Mouse (Mus musculus) heart, embryonic 10.5 days (tissue): ENCODE results near the gene Tctn1. TPM values are rescaled to one million over a fixed set of nuclear protein-coding genes. Genes with fewer than 3 reads are reported as not detected.

Source experiments
- DNase-seq: peaks from one replicate; pipeline ENCODE4 v3.0.0-alpha.2; 2017; ENCODE audit warnings: low spot score
- H3K27ac ChIP-seq: fragments of 300-500 bp; sonication (generic); 2 replicates; pipeline ENCODE4 v1.5.1; 2016; ENCODE audit warnings: mild to moderate bottlenecking
- H3K27me3 ChIP-seq: fragments of 300-500 bp; sonication (generic); 2 replicates; pipeline ENCODE4 v1.6.1; 2016; ENCODE audit warnings: mild to moderate bottlenecking; ENCODE audit not compliant: poor library complexity, insufficient read depth, severe bottlenecking
- H3K36me3 ChIP-seq: fragments of 300-500 bp; sonication (generic); 2 replicates; pipeline ENCODE4 v1.6.1; 2016; ENCODE audit warnings: mild to moderate bottlenecking, moderate library complexity
- H3K4me1 ChIP-seq: fragments of 300-500 bp; sonication (generic); 2 replicates; pipeline ENCODE4 v1.6.1; 2016; ENCODE audit warnings: mild to moderate bottlenecking
- H3K4me3 ChIP-seq: fragments of 300-500 bp; sonication (generic); 2 replicates; pipeline ENCODE4 v1.5.1; 2016; ENCODE audit warnings: mild to moderate bottlenecking, moderate library complexity
- H3K9me3 ChIP-seq: fragments of 300-500 bp; sonication (generic); 2 replicates; pipeline ENCODE4 v1.6.1; 2016; ENCODE audit warnings: mild to moderate bottlenecking, moderate library complexity
- WGBS: fragments of 180-500 bp; shearing (Covaris S2); methylation state at CpG from one replicate; pipeline ENCODE4 v1.1.7; 2016; 5-methylcytosine and 5-hydroxymethylcytosine counted together
- polyA plus RNA-seq: library from polyadenylated mRNA; unstranded; fragments of >200 nt; fragmentation: Nextera tagmentation; extraction: Ambion mirVana; gene quantifications from 2 replicates; pipeline ENCODE4 v1.2.1, GENCODE M21; 2016

Tctn1 gene
- polyA plus RNA-seq, 1 experiment from 2014 or later: 3.1 TPM

DNA sequence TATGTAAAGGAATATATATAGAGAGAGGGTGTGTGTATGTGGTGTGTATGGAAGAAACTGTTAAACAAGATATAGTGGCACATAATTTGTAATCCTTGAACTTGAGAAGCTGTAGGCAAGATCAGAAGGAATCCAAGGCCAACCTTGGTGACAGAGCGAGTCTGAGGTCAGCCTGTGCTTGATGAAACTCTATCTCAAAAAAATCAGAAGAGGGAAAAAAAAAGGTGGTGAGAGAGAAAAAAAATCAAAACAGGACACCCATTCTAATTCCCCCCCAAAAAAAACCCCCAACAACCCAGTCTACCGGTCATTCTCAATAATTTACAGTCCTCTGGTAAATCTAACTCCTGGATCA lies 19.5 kb upstream of the Tctn1 start:
- Histone ChIP-seq H3K4me3 (peak overlapping the region; percentile 94), H3K36me3 (peaks cover 16% of the 10 kb centered on the region), H3K4me1 (peaks cover 32% of the 10 kb centered on the region), H3K9me3 (no peaks in the 10 kb centered on the region), H3K27me3 (no peaks in the 10 kb centered on the region), H3K27ac (peak overlapping the region; percentile 96; the same call in 1 of the 2 replicates)
- no peak for DNase-seq
- WGBS: 20% methylated on average over 2 of the region's 2 CpGs

- Histone ChIP-seq H3K36me3 (no peaks in the 10 kb centered on the region), H3K9me3 (no peaks in the 10 kb centered on the region), H3K27me3 (no peaks in the 10 kb centered on the region), H3K27ac (peak overlapping the region; percentile 59; the same call in 1 of the 2 replicates), H3K4me3 (peak overlapping the region; percentile 31; the same call in 1 of the 2 replicates), H3K4me1 (peaks cover 26% of the 10 kb centered on the region)
- WGBS: 28% methylated on average over 19 of the region's 19 CpGs
- no peak for DNase-seq
These were observed 16.7 kb upstream of the Tctn1 start for GRCm38 (mm10) chr5:122280827-122281462.

DNA sequence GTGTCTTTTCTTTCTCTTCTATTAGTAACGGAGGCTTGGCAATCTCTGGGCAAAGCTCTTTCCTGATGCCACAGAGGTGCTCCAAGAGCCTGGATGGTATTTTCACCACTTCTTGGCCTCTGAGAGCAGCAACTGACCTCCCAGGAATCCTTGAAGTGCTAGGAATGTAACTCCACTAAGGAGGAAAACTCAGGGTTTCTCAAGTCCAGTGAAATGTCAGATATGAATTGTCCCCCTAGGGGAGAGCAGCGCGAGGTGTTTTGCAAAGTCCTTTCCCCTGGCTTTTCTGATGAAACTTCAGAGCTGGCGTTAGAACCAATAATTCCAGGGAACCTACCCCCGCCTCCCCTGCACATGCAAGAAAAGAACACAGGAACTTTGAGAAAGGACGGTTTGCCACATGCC lies 16.2 kb upstream of the Tctn1 start:
- Histone ChIP-seq H3K27me3 (no peaks in the 10 kb centered on the region), H3K4me3 (peak overlapping the region; percentile 31; the same call in 1 of the 2 replicates), H3K4me1 (peaks cover 22% of the 10 kb centered on the region), H3K36me3 (no peaks in the 10 kb centered on the region), H3K27ac (peak overlapping the region; percentile 59; the same call in 1 of the 2 replicates), H3K9me3 (no peaks in the 10 kb centered on the region)
- 34% methylated on average over 6 of the region's 6 CpGs for WGBS
- no peak for DNase-seq

DNA sequence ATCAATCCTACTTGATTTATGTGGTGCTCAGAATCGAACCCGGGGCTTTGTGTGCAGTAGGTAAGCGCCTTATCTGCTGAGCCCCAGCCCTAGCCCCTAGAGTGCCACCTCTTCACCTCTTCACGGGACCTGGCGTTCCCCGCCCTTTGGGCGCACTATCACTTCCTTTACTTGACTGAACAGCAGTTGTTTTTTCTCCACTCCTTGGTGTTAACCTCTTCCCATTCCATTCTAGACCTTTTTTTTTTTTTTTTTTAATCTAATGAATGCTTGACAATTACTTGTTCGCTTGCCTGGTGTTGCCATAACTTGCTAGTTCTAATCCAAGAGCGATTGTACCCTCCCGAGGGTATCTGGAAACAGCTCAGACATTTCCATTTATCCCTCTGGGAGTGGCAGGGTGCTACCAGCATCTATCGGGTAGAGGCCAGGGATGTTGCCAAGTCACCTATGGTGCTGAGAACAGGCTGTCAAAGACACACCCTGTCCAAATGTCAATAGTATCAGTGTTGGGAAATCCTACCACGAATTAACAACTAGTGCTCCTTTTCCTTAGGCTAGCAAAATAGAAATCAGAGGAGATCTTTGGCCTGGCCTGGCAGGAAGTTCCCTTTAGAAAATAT lies 15.7 kb upstream of the Tctn1 start:
- H3K27ac ChIP-seq: no peak overlapping the region
- 63% methylated on average over 12 of the region's 12 CpGs for WGBS

DNA sequence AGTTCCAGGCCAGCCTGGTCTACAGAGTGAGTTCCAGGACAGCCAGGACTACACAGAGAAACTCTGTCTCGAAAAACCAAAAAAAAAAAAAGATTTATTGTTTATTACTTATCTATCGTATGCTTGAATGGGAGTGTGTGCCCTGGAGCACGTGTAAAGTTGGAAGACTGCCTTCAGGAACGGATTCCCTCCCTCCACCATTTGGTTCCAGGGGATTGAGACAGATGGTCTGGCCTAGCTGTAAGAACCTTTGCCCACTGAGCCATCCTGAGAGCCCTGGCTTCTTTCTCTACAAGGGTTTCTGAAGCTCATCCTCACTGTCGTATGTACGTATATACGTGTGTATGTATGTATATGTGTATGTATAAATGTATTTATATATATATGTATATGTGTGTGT lies 14.7 kb upstream of the Tctn1 start:
- 80% methylated on average over 7 of the region's 7 CpGs for WGBS
- Histone ChIP-seq H3K36me3 (no peaks in the 10 kb centered on the region), H3K4me3 (no peak overlapping the region), H3K27ac (no peak overlapping the region), H3K4me1 (peaks cover 22% of the 10 kb centered on the region), H3K27me3 (no peaks in the 10 kb centered on the region), H3K9me3 (no peaks in the 10 kb centered on the region)
- DNase-seq: no peak

More for the DNA sequence above, 15.7 kb upstream of the Tctn1 start:
- Histone ChIP-seq H3K4me1 (peaks cover 18% of the 10 kb centered on the region), H3K4me3 (no peak overlapping the region), H3K27me3 (no peaks in the 10 kb centered on the region), H3K9me3 (no peaks in the 10 kb centered on the region), H3K36me3 (no peaks in the 10 kb centered on the region)
- DNase-seq: no peak

GRCm38 (mm10) chr5:122274785-122275184 lies 10.5 kb upstream of the Tctn1 start:
- 32% methylated on average over 5 of the region's 5 CpGs for WGBS
- Histone ChIP-seq H3K4me1 (0 out of 2 replicates have a peak, but pooled peaks cover 11% of the 10 kb centered on the region), H3K27me3 (no peaks in the 10 kb centered on the region), H3K4me3 (no peak overlapping the region), H3K27ac (no peak overlapping the region), H3K9me3 (no peaks in the 10 kb centered on the region), H3K36me3 (no peaks in the 10 kb centered on the region)
- no peak for DNase-seq

GRCm38 (mm10) chr5:122272821-122273220 lies 8.6 kb upstream of the Tctn1 start:
- H3K36me3 ChIP-seq: no peaks in the 10 kb centered on the region
- 74% methylated on average over 5 of the region's 5 CpGs for WGBS
- H3K4me3 ChIP-seq: no peak overlapping the region
- H3K27ac ChIP-seq: no peak overlapping the region
- H3K27me3 ChIP-seq: no peaks in the 10 kb centered on the region
- peaks cover 18% of the 10 kb centered on the region; the same call in 1 of the 2 replicates for H3K4me1 ChIP-seq
- DNase-seq: no peak
- no peaks in the 10 kb centered on the region for H3K9me3 ChIP-seq

GRCm38 (mm10) chr5:122268858-122269604 lies 4.8 kb upstream of the Tctn1 start:
- H3K27ac ChIP-seq: no peak overlapping the region
- no peaks in the 10 kb centered on the region for H3K36me3 ChIP-seq
- no peaks in the 10 kb centered on the region for H3K27me3 ChIP-seq
- no peaks in the 10 kb centered on the region for H3K9me3 ChIP-seq
- no peak overlapping the region for H3K4me3 ChIP-seq
- peaks cover 11% of the 10 kb centered on the region; the same call in 1 of the 2 replicates for H3K4me1 ChIP-seq
- 58% methylated on average over 12 of the region's 12 CpGs for WGBS
- DNase-seq: no peak

DNA sequence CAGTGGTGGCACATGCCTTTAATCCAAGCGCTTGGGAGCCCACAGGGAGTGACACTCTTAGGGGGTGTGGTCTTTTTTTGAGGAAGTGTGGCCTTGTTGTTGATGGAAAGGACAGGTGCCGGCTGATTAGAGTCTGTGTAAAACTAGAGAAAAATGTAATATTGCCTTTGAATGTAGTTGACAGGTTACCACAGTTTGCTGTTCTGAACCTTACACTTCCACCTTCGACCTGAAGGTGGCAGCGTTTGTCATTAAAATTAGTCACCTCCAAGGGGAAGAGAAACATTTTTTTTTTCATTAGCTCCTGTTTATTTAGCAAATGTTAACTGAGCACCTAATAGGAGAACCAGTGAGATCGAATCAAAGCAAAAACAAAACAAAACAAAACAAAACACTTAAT lies 3.6 kb upstream of the Tctn1 start:
- H3K4me3 ChIP-seq: no peak overlapping the region
- no peaks in the 10 kb centered on the region for H3K27me3 ChIP-seq
- peaks cover 17% of the 10 kb centered on the region for H3K4me1 ChIP-seq
- H3K27ac ChIP-seq: no peak overlapping the region
- WGBS: 20% methylated on average over 5 of the region's 5 CpGs
- H3K9me3 ChIP-seq: no peaks in the 10 kb centered on the region
- H3K36me3 ChIP-seq: no peaks in the 10 kb centered on the region
- DNase-seq: no peak

DNA sequence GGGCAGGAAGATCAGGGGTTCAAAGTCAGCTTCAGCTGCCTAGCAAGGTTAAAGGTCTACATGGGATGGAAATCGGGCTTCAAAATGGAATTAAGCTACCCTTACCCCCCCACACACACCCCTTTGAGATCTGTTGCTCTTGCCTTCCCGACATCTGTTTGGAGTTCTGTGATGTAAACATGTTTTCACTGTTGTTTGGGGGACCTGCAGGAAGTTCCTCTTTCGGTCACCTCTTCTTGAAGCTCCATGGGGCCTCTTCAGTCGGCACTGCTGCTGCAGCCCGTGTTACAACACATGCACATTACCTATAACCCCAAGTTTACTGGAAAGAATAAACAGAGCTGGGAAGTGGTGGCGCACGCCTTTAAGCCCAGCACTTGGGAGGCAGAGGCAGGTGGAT lies 2.9 kb upstream of the Tctn1 start:
- no peaks in the 10 kb centered on the region for H3K36me3 ChIP-seq
- no peaks in the 10 kb centered on the region for H3K9me3 ChIP-seq
- no peak overlapping the region for H3K27ac ChIP-seq
- no peak overlapping the region for H3K4me3 ChIP-seq
- WGBS: 74% methylated on average over 7 of the region's 7 CpGs
- no peaks in the 10 kb centered on the region for H3K27me3 ChIP-seq
- no peak for DNase-seq
- peaks cover 17% of the 10 kb centered on the region for H3K4me1 ChIP-seq

DNA sequence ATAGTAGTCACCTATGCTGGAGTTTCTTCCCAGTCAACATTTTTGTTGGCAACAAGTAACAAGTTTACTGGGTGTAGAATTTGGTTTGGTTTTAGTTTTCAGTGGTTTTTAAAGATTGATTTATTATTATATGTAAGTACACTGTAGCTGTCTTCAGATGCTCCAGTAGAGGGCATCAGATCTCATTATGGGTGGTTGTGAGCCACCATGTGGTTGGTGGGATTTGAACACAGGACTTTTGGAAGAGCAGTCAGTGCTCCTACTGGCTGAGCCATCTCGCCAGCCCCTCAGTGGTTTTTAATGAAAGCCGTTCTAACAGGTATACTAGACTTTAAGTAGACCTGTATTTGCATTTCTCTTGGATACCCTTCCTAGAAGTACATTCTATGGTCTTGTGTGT lies 1.7 kb upstream of the Tctn1 start:
- WGBS: 79% methylated on average over 2 of the region's 2 CpGs
- no peak for DNase-seq
- 0 out of 2 replicates have a peak, but pooled peaks cover 2% of the 10 kb centered on the region for H3K36me3 ChIP-seq

GRCm38 (mm10) chr5:122265187-122265586 lies 927 bp upstream of the Tctn1 start:
- 62% methylated on average over 3 of the region's 3 CpGs for WGBS

More for the DNA sequence above, 1.7 kb upstream of the Tctn1 start:
- no peak overlapping the region for H3K27ac ChIP-seq
- H3K4me1 ChIP-seq: peaks cover 17% of the 10 kb centered on the region
- H3K4me3 ChIP-seq: no peak overlapping the region
- no peaks in the 10 kb centered on the region for H3K27me3 ChIP-seq
- H3K9me3 ChIP-seq: no peaks in the 10 kb centered on the region

GRCm38 (mm10) chr5:122262104-122262503 lies 2.2 kb downstream of the Tctn1 start:
- H3K27me3 ChIP-seq: no peaks in the 10 kb centered on the region
- H3K9me3 ChIP-seq: no peaks in the 10 kb centered on the region
- H3K4me3 ChIP-seq: no peak overlapping the region
- no peak overlapping the region for H3K27ac ChIP-seq
- DNase-seq: no peak
- WGBS: 47% methylated on average over 7 of the region's 7 CpGs
- H3K4me1 ChIP-seq: peaks cover 9% of the 10 kb centered on the region
- peaks cover 26% of the 10 kb centered on the region for H3K36me3 ChIP-seq

More at GRCm38 (mm10) chr5:122265187-122265586, 927 bp upstream of the Tctn1 start:
- no peaks in the 10 kb centered on the region for H3K9me3 ChIP-seq
- 0 out of 2 replicates have a peak, but pooled peaks cover 5% of the 10 kb centered on the region for H3K36me3 ChIP-seq
- H3K4me1 ChIP-seq: peaks cover 17% of the 10 kb centered on the region
- H3K4me3 ChIP-seq: no peak overlapping the region
- no peak overlapping the region for H3K27ac ChIP-seq
- no peak for DNase-seq
- H3K27me3 ChIP-seq: no peaks in the 10 kb centered on the region
